Mouse (Mus musculus) fibroblast of lung, adult 2 months (primary cell): ENCODE results near the gene S100a8.

Experiments
- DNase-seq: peaks from one replicate; pipeline ENCODE4 v3.0.0-alpha.2; 2011; ENCODE audit warnings: low read depth

S100a8 gene

GRCm38 (mm10) chr3:90683929-90684328, 15.2 kb downstream of the S100a8 start:
- DNase-seq = no peak

GRCm38 (mm10) chr3:90686835-90687234, 18.1 kb downstream of the S100a8 start:
- no peak for DNase-seq

- DNase-seq = no peak
These were observed 24.7 kb downstream of the S100a8 start for GRCm38 (mm10) chr3:90693496-90693895.

- no peak for DNase-seq
These were observed 26.8 kb downstream of the S100a8 start, which contains the start of gene S100a9 for GRCm38 (mm10) chr3:90695613-90696012. S100a9 (minus strand) TSS chr3:90695721.

- DNase-seq = no peak
These were observed 33.5 kb downstream of the S100a8 start for GRCm38 (mm10) chr3:90702244-90702643.

- DNase-seq = peak; percentile 3
These were observed 39.9 kb downstream of the S100a8 start for GRCm38 (mm10) chr3:90708523-90709202.

GRCm38 (mm10) chr3:90709591-90710460, 41.0 kb downstream of the S100a8 start:
- peak; percentile 49 for DNase-seq
